Mouse (Mus musculus): ENCODE measurements around the gene Tap1. TPM values are rescaled to one million over a fixed set of nuclear protein-coding genes. Genes with fewer than 3 reads are reported as not detected.

Gene Tap1
- polyA plus RNA-seq, 1 experiment from 2014 or later, result 4.1 TPM

- no peak for ATAC-seq (ENCODE audit: insufficient number of reproducible peaks, insufficient read depth, low FRiP score, low TSS enrichment, low read depth)
- Histone ChIP-seq H3K4me1 (replicated peaks) (no peaks in the 10 kb centered on the region), H3K27ac (no peak overlapping the region), H3K4me3 (replicated peaks) (no peak overlapping the region), H3K36me3 (no peaks in the 10 kb centered on the region), H3K4me2 (no peak overlapping the region), H3K27me3 (peaks cover 38% of the 10 kb centered on the region), H3K9ac (replicated peaks) (no peak overlapping the region), H3K9me3 (peaks cover 11% of the 10 kb centered on the region; the same call in 1 of the 2 replicates)
- WGBS, result 73% methylated on average over 13 of the region's 13 CpGs
These were observed 7.2 kb upstream of the Tap1 start for GRCm38 (mm10) chr17:34179913-34180859.

- ATAC-seq (ENCODE audit: insufficient number of reproducible peaks, insufficient read depth, low FRiP score, low TSS enrichment, low read depth), result no peak
- H3K27me3 ChIP-seq, result peaks cover 66% of the 10 kb centered on the region
- H3K4me2 ChIP-seq, result no peak overlapping the region
- no peak overlapping the region for H3K9ac ChIP-seq (replicated peaks)
- H3K27ac ChIP-seq, result no peak overlapping the region
- no peaks in the 10 kb centered on the region for H3K36me3 ChIP-seq
- 76% methylated on average over 15 of the region's 15 CpGs for WGBS
- peaks cover 11% of the 10 kb centered on the region for H3K4me1 ChIP-seq (replicated peaks)
- H3K9me3 ChIP-seq, result no peaks in the 10 kb centered on the region
- no peak overlapping the region for H3K4me3 ChIP-seq (replicated peaks)
These were observed 3.7 kb upstream of the Tap1 start for GRCm38 (mm10) chr17:34183564-34184219.

- Histone ChIP-seq H3K4me1 (replicated peaks) (peaks cover 11% of the 10 kb centered on the region), H3K36me3 (no peaks in the 10 kb centered on the region), H3K9me3 (no peaks in the 10 kb centered on the region), H3K27ac (no peak overlapping the region), H3K4me3 (replicated peaks) (no peak overlapping the region), H3K4me2 (no peak overlapping the region), H3K27me3 (peaks cover 84% of the 10 kb centered on the region), H3K9ac (replicated peaks) (no peak overlapping the region)
- WGBS, result 86% methylated on average over 9 of the region's 9 CpGs
- no peak for ATAC-seq (ENCODE audit: insufficient number of reproducible peaks, insufficient read depth, low FRiP score, low TSS enrichment, low read depth)
These were observed 1.8 kb upstream of the Tap1 start for GRCm38 (mm10) chr17:34185526-34185925.

- 2% methylated on average over 14 of the region's 14 CpGs for WGBS
- no peak overlapping the region for H3K27ac ChIP-seq
- H3K27me3 ChIP-seq, result peaks cover 92% of the 10 kb centered on the region
- no peaks in the 10 kb centered on the region for H3K36me3 ChIP-seq
- ATAC-seq (ENCODE audit: insufficient number of reproducible peaks, insufficient read depth, low FRiP score, low TSS enrichment, low read depth), result peak; percentile 67
- peak overlapping the region; percentile 57 for H3K9ac ChIP-seq (replicated peaks)
- no peaks in the 10 kb centered on the region for H3K9me3 ChIP-seq
- H3K4me2 ChIP-seq, result peak overlapping the region; percentile 85
- H3K4me1 ChIP-seq (replicated peaks), result peaks cover 11% of the 10 kb centered on the region
- peak overlapping the region; percentile 52 for H3K4me3 ChIP-seq (replicated peaks)
These were observed 480 bp upstream of the Tap1 start for GRCm38 (mm10) chr17:34186885-34187260.

GRCm38 (mm10) chr17:34188010-34188409, 657 bp downstream of the Tap1 start:
- no peaks in the 10 kb centered on the region for H3K9me3 ChIP-seq
- H3K27me3 ChIP-seq, result peaks cover 93% of the 10 kb centered on the region
- peaks cover 11% of the 10 kb centered on the region for H3K4me1 ChIP-seq (replicated peaks)
- H3K4me3 ChIP-seq (replicated peaks), result peak overlapping the region; percentile 52
- H3K9ac ChIP-seq (replicated peaks), result peak overlapping the region; percentile 59
- peak overlapping the region; percentile 85 for H3K4me2 ChIP-seq
- ATAC-seq (ENCODE audit: insufficient number of reproducible peaks, insufficient read depth, low FRiP score, low TSS enrichment, low read depth), result no peak
- WGBS, result 4% methylated on average over 20 of the region's 20 CpGs
- H3K27ac ChIP-seq, result no peak overlapping the region; the same call in 1 of the 2 replicates
- no peaks in the 10 kb centered on the region for H3K36me3 ChIP-seq

GRCm38 (mm10) chr17:34188986-34189385, 1.6 kb downstream of the Tap1 start:
- no peak overlapping the region for H3K4me3 ChIP-seq (replicated peaks)
- H3K27ac ChIP-seq, result no peak overlapping the region
- ATAC-seq (ENCODE audit: insufficient number of reproducible peaks, insufficient read depth, low FRiP score, low TSS enrichment, low read depth), result no peak
- H3K9ac ChIP-seq (replicated peaks), result no peak overlapping the region
- peaks cover 93% of the 10 kb centered on the region for H3K27me3 ChIP-seq
- no peak overlapping the region for H3K4me2 ChIP-seq
- no peaks in the 10 kb centered on the region for H3K9me3 ChIP-seq
- peaks cover 11% of the 10 kb centered on the region for H3K4me1 ChIP-seq (replicated peaks)
- 69% methylated on average over 6 of the region's 6 CpGs for WGBS
- no peaks in the 10 kb centered on the region for H3K36me3 ChIP-seq

GRCm38 (mm10) chr17:34192852-34193251, 5.5 kb downstream of the Tap1 start:
- H3K9ac ChIP-seq (replicated peaks), result no peak overlapping the region
- peaks cover 98% of the 10 kb centered on the region for H3K27me3 ChIP-seq
- 23% methylated on average over 16 of the region's 16 CpGs for WGBS
- no peak for ATAC-seq (ENCODE audit: insufficient number of reproducible peaks, insufficient read depth, low FRiP score, low TSS enrichment, low read depth)
- no peak overlapping the region for H3K4me2 ChIP-seq
- H3K27ac ChIP-seq, result no peak overlapping the region
- H3K4me3 ChIP-seq (replicated peaks), result no peak overlapping the region
- no peaks in the 10 kb centered on the region for H3K9me3 ChIP-seq
- no peaks in the 10 kb centered on the region for H3K36me3 ChIP-seq
- H3K4me1 ChIP-seq (replicated peaks), result peaks cover 16% of the 10 kb centered on the region

GRCm38 (mm10) chr17:34193468-34193867, 6.1 kb downstream of the Tap1 start:
- no peak overlapping the region for H3K4me3 ChIP-seq (replicated peaks)

GRCm38 (mm10) chr17:34194723-34195122, 7.4 kb downstream of the Tap1 start:
- no peak overlapping the region for H3K27ac ChIP-seq
- H3K4me3 ChIP-seq (replicated peaks), result no peak overlapping the region
- H3K4me1 ChIP-seq (replicated peaks), result peaks cover 17% of the 10 kb centered on the region
- H3K27me3 ChIP-seq, result peaks cover 99% of the 10 kb centered on the region
- no peak overlapping the region for H3K4me2 ChIP-seq
- no peaks in the 10 kb centered on the region for H3K9me3 ChIP-seq
- WGBS, result 94% methylated on average over 4 of the region's 4 CpGs
- H3K36me3 ChIP-seq, result no peaks in the 10 kb centered on the region
- no peak overlapping the region for H3K9ac ChIP-seq (replicated peaks)
- no peak for ATAC-seq (ENCODE audit: insufficient number of reproducible peaks, insufficient read depth, low FRiP score, low TSS enrichment, low read depth)

More at GRCm38 (mm10) chr17:34193468-34193867, 6.1 kb downstream of the Tap1 start:
- no peak for ATAC-seq (ENCODE audit: insufficient number of reproducible peaks, insufficient read depth, low FRiP score, low TSS enrichment, low read depth)
- Histone ChIP-seq H3K4me2 (no peak overlapping the region), H3K27ac (no peak overlapping the region), H3K27me3 (peaks cover 98% of the 10 kb centered on the region), H3K9ac (replicated peaks) (no peak overlapping the region), H3K4me1 (replicated peaks) (peaks cover 17% of the 10 kb centered on the region), H3K36me3 (no peaks in the 10 kb centered on the region), H3K9me3 (no peaks in the 10 kb centered on the region)
- 44% methylated on average over 8 of the region's 8 CpGs for WGBS

- no peak overlapping the region for H3K9ac ChIP-seq (replicated peaks)
- H3K9me3 ChIP-seq, result no peaks in the 10 kb centered on the region
- no peak overlapping the region for H3K4me3 ChIP-seq (replicated peaks)
- ATAC-seq (ENCODE audit: insufficient number of reproducible peaks, insufficient read depth, low FRiP score, low TSS enrichment, low read depth), result no peak
- WGBS, result 36% methylated on average over 12 of the region's 12 CpGs
- H3K4me1 ChIP-seq (replicated peaks), result peaks cover 17% of the 10 kb centered on the region
- H3K4me2 ChIP-seq, result no peak overlapping the region
- H3K27me3 ChIP-seq, result peaks cover 97% of the 10 kb centered on the region
- no peak overlapping the region for H3K27ac ChIP-seq
- no peaks in the 10 kb centered on the region for H3K36me3 ChIP-seq
These were observed 9.1 kb downstream of the Tap1 start for GRCm38 (mm10) chr17:34196491-34196890.

Measured in limb, embryonic 12.5 days (tissue).